Mouse (Mus musculus) neutrophil, adult 5-6 weeks (primary cell): ENCODE measurements at regions not wholly inside any gene's neighbourhood (a gene's known extent, or its start where the extent isn't known, plus 50 kb on each side); places are given as distances from the start of the nearest gene placed in this dataset.
"Not testable (repeated sequence)": the region's sequence is repeated elsewhere in the genome, so short reads cannot be mapped to it uniquely, and the experiment has no call there.

Experiments
- ATAC-seq: fragments of 151-379, 151-347 bp; 2 replicates; pipeline ENCODE4 v1.8.0; 2017; ENCODE audit warnings: mild to moderate bottlenecking, moderate TSS enrichment; ENCODE audit not compliant: insufficient number of reproducible peaks, poor library complexity, low FRiP score, severe bottlenecking; ENCODE audit errors: extremely low read depth

DNA sequence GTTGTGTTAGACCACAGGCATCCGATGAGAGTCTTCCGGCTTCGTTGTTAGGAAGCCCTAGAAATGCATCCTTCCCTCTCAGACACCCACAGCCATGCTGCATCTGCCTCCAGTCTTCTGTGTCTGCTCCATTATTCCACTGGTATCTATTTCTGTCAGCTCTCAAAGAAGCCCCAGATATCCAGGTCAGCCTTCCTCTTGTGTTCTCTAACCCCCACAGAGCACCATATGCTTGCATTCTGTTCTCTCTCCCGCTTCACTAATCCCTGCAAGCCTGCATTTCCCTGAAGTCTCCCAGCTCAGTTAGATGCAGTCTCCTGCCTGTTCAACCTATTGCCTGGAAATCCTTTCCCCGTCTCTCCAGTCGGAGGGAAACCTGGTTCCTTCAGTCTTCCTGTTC lies 53.6 kb upstream of the Wdfy3 start:
- ATAC-seq, result no peak

DNA sequence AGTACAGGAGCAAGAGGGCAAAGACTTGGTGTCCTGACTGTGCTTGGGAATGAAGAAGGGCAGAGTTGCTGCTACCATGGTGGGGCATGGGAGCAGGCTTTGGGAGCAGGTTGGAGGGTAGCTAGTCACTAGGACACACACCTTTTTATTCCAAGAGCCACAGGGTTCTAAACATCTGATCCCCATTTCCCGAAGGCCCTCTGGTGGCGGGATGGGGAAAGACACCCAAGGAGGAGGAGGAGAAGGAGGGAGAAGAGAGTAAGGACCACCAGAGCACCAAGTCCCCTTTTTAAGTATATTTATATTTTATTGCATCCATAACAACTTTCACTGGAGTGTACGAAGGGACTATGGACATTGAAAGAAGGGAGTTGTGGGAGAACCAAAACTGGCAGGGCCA lies 57.0 kb upstream of the Wdfy3 start:
- no peak for ATAC-seq

DNA sequence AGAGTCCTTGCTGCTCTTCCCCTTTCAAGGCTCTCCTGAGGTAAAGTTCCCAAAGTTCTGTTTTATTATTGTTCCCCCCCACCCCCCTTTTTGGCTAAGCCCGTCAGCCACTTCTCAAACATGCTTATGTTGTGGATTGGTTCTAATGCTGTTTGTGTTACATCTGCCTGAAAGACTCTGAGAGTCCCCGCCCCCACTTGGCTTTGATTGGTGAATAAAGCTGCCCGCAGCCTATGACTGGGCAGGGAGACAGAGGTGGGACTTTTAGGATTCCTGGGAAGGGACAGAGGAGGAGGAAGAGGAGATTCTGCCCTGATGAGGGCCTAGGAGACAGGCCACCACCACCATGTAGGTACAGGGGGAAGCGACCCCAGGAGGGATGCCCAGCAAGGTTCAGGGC lies 78.3 kb upstream of the Wdfy3 start:
- ATAC-seq, result no peak

DNA sequence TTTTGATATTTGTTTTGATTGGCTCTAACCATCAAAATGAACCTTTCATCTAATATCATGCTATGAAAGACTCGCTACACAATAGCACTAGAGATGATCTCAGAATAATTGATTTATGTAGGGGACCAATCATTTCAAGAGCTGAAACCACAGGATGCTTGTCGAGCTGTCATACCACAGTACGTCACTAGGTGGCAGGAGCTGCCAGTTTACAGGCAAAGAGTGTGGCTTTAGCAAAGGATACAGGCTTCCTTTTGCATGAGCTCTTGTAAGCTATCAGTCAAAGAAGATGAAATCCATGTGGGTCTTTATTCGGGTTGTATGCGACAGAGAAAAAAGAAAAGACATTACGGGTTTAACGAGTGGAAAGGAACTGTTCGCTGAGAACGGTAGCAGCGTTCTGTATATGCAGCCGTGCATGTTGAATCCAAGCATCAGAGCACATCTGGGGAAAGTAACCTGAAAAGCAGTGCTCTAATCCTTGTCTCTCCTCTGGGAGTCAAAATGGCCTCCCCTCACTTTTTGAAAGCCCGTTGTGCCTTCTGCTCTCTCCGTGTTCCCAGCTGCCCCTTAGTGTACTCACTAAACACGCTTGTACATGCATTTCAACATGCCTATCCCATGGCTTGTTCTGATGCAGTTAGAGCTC lies 79.9 kb upstream of the Wdfy3 start:
- no peak for ATAC-seq

DNA sequence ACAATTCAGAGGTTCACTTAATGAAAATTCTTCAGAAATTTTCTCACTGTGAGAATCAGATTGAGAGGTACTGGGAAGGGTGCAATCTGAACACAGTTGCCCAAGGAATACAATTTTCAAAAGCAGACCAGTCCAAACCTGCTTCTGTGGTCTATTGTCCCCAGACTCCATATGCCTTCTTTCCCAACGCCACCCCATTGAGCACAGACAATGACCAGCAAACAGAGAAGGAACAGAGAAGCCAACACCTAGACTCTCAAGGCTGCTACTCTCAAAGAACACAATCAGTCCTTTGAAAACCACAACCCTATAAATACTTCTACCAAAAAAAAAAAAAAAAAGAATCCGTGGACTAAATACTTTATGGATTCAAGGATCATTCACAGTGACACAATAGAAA lies 89.9 kb upstream of the Wdfy3 start:
- ATAC-seq, result no peak

DNA sequence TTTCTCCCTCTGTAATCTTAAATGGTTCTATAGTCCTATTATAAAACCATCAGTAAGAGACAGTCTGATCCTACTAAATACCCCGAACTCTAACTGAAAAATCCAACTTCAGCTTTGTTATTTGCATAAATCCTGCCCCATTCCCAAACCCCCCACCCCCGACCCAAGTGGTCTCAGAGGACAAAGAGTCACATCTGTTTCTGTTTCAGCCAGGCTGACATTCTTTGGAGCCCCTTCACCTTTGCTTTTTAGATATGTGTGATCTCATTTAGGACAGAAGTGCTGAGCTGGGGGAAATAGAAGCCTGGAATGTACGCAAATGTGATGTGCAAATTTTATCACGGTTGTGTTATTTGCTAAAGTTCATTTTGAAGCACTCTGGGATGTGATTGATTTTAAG lies 98.3 kb upstream of the Wdfy3 start:
- ATAC-seq, result no peak

DNA sequence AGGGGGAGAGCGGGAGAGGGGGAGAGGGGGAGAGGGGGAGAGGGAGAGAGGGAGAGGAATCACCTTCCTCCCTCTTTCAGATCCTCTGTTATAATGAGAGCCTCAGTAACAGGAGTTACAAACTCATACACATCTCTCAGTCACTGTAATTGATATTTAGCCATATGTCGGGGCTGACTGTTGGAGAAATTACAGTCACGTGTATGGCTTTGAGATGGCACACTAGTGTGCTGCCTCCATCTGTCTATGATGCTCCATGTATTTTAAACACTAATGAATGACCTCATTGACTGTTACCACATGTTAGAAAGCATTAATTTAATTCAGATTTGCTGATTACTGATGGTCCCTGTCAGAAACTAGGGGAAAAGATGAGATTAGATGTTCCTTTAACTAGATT lies 102.1 kb upstream of the Wdfy3 start:
- no peak for ATAC-seq

DNA sequence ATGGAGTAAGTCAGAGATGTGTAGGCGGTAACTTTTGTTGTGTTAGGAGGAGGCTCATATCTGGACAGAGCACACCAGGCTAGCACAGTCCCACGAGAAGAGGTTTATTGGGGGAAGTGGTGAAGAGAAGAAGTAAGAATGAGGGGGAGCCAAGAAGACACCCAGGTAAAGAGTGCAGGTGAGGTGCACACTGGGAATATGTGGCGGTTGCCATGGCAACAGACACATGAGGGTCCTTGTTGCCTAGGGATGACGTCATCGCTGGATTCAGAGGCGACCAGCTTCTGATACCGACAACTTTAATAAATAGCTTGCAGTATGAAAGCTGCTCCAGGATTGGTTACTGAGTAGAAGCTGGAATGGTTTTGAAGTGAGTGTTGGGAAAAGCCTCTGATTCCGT lies 110.5 kb upstream of the Wdfy3 start:
- ATAC-seq, result no peak

DNA sequence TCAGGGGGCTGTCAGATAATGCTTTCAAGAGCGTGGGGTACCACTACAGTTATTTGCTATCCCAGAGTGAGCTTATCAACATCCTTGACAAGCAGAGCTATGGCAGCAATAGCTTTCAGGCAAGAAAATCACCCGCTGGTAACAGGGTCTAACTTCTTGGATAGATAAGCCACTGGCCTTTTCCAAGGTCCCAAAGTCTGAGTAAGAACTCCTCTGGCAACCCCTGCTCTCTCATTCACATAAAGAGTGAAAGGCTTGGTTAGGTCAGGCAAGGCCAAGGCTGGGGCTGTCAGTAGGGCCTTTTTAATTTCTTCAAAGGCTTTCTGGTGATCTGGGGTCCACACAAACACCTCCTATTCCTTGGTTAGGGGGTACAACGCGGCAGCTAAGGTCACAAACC lies 119.2 kb upstream of the Wdfy3 start:
- not testable (repeated sequence) for ATAC-seq

DNA sequence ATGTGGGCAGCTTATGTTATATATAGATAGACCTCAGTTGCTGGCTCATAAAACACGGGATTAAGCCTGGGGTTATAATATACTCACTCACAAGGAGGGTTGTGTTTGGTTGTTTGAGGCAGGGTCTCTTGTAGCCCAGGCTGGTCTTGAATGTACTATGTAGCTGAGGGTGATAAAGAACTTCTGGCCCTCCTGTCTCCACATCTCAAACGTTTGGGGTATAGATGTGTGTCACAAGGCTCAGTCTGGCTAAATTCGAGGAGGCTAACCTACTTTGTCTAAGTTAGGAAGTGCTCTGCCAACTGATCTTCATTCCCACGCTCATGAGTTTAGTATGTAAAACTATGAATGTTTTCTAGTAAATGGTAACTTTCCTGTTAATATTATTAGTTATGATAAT lies 136.7 kb upstream of the Wdfy3 start:
- no peak for ATAC-seq

DNA sequence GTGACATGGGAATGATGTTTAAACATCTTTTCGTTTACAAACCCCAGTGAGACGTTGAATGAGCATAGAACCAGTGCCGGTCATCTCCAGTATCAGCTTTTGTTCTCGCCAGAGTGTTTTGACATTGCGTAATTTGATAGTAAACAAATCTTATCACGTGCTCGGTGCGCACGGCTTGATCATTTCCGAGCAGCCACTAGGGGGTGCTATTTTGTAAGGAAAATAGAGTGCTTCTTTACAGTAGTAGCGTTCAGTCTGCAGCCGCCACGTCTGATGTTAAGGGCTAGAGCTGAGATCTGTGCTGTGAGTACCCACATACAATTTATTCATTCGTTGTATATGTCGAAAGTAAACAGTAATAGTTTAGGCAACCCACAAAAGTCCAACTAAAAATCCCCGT lies 137.2 kb upstream of the Wdfy3 start:
- ATAC-seq, result 0 out of 2 replicates have a peak, but pooled peaks have one; percentile 23

DNA sequence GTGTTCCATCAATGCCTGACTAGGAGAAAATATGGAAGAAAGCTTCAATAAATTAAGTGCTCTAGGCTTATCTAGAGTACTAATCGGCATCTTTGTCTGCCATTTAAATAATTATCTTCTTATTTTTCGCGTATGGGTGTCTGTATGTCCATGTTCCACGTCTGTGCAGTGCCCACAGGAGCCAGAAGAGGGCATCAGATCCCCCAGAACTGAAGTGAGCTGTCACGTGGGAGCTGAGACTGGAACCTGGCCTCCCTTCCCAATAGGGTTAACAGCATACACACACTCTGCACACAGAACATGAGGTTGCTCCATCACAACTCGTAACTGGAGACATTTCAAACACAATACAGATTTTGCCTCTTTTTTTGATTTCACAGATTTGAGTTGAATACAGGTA lies 143.4 kb upstream of the Wdfy3 start:
- ATAC-seq, result no peak

DNA sequence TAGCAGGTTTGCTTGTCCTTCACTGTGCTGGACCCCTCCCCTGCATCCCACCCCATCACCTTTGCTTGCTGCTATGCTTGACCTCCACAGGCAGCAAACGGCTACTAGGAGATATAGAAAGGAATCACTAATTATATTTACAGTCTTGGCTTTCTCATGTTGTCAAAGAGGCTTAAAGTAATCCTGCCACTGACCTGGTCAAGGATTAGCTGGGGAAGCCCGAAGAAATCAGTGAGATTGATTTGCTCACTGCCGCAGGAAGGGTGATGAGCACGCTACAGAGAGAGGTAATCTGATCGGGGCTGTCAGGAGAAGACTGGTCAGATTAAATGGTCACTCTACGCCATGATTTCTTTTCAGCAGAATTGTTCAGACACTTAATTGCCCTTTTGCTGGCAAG lies 157.4 kb upstream of the Wdfy3 start:
- ATAC-seq, result no peak

DNA sequence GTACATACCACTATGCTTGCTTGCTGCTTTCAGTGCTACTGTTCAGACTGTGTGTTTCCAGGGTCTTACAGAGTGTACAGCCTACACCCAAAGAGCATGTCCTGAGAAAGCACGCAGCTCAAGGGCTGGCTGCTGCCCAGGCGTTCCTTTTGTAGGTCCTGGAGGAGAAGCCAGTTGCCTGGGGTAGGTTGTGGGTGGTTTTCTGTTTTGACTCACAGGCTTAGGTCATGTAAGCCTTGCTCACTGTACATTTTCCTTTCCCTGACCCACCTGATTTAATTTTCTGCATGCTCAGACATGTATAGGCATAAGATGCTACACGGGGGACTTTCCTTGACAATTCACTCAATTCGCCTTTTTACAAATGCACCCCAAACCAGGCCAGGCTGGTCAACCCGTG lies 172.9 kb upstream of the Wdfy3 start:
- no peak for ATAC-seq

DNA sequence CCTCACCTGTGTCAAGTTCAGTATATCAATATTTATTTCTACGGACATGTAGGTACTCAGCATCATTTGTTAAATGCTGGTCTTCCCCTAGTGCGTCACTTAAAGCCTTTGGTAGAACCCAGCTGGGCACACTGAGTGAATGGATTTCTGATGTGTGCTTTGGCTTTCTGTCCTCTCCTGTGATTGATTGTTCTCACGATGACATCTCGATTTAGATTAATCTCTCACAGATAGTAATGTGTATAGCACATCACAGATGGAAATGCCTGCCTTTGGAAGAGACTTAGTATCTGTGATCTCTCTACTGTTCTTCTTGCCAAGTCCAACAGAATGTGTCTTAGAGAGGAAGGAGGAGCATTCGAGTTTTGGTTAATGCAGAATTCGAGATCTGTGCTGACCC lies 175.0 kb upstream of the Wdfy3 start:
- no peak for ATAC-seq

DNA sequence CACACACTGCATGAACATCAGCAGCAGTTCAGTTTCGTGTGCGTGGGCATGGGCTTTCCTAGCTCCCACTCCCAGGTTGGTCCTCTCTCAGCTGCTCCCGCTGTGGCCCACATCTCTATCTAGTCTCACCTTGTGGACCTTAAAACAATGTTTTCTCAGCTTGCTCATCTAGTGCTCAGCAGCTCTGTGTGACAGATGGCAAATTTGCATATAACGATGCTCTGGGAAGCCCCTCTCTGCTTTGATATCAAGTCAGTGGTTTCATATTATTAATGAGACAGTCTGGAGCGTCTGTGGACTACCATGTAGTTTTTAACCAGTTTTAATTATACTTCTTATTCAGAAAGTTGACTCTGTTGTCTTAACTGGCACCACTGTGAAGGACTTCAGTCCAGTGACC lies 179.0 kb upstream of the Wdfy3 start:
- ATAC-seq, result no peak

DNA sequence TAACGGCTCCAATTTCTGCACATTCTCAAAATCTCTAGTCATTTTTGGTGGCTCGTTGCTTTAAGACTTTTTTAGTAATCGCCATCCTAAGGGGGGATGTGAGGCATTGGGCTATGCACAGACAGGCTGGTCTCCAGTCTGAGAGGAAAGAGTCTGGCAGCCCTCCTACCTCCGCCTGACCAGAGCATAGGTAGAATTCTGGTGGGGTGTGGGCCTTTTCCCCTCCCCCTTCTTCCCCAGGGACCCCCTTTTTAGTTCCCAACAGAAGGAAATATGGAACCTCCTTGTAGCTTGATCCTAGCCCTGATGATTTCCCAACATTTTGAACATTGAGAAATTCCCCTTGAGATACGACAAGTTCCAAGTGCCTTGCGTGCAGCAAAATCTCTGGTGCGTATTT lies 181.4 kb upstream of the Wdfy3 start:
- no peak for ATAC-seq

DNA sequence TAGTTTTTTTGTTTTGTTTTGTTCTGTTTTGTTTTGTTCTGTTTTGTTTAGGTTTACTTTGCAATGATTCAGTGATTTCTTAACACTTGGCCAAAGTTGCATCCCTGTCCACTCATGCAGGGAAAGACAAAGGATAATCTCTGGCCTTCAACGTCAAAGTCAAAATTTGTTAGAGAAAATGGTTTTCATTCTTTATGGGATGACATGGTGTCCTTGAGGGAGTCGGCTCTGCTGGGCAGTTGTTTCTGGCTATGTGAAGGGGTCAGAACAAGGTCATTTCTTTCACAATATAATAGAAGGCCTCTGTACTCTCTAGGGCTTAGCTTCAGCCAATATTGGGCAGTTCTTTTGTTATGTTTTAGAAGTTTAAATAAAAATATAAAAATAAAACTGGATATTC lies 184.1 kb upstream of the Wdfy3 start:
- ATAC-seq, result no peak

DNA sequence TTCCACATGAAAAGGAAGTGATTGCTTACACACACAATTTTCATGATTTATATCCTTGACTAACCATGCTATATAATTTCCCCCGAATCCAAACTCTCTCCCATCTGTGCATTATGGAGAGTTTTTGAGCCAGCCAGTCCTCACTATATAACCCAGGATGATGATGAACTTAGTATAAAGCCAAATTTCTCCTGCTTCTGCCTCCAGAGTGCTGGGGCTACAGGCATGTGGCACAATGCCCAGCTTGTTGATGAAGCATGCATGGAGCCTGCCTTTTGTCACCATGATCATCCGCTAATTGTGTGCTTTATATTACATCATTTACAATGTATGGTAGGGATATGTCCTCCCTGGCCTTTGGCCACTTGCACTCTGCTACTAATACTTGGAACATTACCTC lies 187.4 kb upstream of the Wdfy3 start:
- no peak for ATAC-seq

DNA sequence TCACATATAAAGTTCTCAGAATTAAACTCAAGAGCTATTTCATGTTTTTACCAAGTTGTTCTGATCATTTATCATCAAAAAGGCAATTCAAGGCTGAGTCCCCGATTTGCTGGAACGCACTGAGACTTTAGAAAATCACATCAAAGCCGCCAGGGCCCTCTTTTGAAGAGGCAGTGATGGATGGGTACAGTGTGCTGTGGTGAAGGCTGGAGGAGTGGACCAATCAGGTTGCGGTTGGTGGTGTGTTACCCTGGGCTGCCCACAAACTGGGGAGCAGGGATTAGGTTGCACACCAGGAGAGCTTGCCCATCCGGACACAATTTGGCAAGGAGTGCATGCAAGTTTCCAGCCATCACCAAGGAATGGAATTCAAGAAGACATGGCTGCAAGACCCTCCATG lies 191.9 kb upstream of the Wdfy3 start:
- ATAC-seq, result no peak

DNA sequence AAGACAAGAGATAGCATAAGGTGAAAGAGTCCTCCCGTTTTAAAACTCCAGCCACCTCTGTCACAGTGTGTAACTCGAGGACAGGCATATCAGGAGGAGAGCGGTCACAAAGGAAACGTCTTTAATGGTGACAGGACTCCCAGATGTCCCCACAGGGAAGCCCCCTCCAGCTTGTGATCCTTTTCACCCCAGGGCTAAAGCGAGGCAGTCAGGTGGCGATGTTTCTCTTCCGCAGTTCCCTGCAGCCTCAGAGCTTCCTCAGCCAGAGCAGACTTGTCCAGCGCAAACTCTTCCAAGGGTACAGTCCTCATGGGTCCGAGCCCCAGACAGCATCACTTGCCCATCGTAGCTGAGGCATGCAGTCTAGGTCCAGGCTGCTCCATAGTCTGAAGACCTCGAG lies 196.7 kb upstream of the Wdfy3 start:
- no peak for ATAC-seq

DNA sequence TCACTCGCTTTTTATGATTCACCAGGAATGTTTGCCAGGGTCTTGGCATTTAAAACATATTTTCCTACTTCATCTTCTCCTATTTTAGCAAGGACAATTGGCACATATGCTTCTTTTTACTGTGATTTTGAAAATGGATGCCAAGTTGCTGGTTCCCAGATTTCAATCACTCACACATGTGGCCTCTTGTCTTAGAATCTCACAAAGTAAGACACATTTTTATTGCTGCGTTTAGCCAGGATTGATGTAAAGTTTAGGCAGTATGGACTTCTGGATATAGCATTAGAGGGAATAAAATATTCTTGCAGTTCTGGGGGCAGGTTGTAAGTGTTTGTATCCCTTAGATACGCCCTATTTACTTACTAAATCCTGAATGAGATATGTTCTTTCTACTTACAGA lies 197.4 kb upstream of the Wdfy3 start:
- no peak for ATAC-seq
